Mouse (Mus musculus) kidney, postnatal 14 days (tissue): Measurements from ENCODE around the gene Pcnx4.
"Not testable (repeated sequence)": the region's sequence is repeated elsewhere in the genome, so short reads cannot be mapped to it uniquely, and the experiment has no call there.

Experiments
- DNase-seq: peaks from one replicate; pipeline ENCODE4 v3.0.0; 2022; ENCODE audit warnings: mixed read lengths

Pcnx4 gene

GRCm38 (mm10) chr12:72536021-72536597, at the start of gene Pcnx4:
Gene Pcnx4, plus strand, starts transcription at chr12:72536383.
- peak; percentile 98 for DNase-seq

GRCm38 (mm10) chr12:72487498-72487897, 48.7 kb upstream of the Pcnx4 start:
- no peak for DNase-seq

DNA sequence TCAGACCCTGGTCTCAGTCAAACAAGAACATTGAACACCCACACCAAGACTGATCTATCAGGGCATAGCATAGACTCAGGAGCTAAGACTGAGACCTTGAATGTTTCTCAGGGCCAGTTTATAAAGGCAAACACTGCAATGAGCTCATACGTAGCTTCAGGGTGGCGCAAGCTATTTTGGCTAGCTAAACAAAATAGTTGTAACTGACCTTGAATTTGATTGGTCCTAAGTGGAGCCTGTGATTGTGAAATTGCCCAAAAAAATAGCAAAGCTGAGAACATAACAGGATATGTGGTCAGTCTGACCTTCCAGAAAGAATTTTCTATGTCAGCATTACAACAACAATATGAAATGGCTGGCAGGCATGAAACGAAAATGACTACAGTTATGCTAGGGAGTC, 46.2 kb upstream of the Pcnx4 start:
- peak; percentile 10 for DNase-seq

- DNase-seq = no peak
These were observed 45.0 kb upstream of the Pcnx4 start for GRCm38 (mm10) chr12:72491063-72491719.

- no peak for DNase-seq
These were observed 39.1 kb upstream of the Pcnx4 start for GRCm38 (mm10) chr12:72496866-72497600.

GRCm38 (mm10) chr12:72509606-72510005, 26.6 kb upstream of the Pcnx4 start:
- DNase-seq = no peak

DNA sequence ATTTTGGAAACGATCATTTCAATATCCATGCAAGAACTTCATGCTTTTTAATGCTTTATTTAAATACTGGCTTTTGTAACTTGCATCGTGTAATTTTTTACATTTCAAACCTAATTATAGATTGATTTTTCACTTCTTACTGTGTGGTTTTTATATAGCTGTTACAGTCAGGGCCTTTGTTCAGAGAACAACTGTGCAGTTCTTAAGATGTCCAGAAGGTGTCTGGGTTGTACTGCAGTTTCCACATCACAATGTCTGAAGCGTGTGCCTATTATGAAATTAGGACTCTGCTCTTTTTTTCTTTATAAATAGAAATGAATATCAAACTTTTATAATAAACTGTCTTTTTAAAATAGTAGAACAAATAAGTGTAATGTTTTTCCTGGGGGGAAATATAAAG, 20.7 kb upstream of the Pcnx4 start:
- no peak for DNase-seq

- DNase-seq = no peak
These were observed 18.0 kb upstream of the Pcnx4 start for GRCm38 (mm10) chr12:72518114-72518728.

DNA sequence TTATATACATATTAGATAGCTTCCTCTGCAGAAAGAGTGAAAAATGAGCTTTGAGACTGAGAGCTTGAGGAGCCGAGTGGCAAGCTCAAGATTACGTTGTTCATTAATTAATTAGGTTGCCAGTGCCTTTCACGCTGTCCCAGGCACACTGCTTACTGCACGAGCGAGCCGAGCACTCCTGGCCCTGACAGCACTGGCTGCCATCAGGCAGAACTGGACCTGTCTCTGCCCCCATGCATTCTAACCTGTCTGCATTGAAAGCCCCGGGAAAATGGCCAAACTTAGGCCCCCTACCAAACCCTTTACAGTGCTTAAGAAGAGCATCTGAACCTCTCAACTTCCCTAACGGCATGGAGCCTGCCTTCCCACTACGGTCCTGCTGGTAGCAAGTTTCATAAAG, 16.8 kb upstream of the Pcnx4 start:
- DNase-seq = no peak

DNA sequence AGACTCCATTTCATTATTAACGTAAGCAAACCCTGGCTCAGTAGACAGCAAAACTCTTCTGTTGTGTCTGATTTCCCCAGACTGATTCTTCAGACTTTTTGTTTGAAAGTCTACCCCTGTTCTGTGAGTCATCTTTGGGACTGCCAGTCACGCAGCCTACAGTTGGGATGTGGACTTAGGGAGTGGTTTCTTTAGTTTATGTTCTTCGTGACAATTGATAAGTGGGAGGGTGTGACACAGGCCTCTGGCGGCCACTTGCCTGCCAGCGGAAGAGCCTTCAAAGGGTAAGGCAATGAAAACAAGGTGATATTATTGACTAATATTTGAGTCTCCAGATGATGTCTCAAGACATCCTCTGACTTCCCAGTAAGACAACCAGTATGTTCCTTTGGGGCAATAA, 16.3 kb upstream of the Pcnx4 start:
- no peak for DNase-seq

DNA sequence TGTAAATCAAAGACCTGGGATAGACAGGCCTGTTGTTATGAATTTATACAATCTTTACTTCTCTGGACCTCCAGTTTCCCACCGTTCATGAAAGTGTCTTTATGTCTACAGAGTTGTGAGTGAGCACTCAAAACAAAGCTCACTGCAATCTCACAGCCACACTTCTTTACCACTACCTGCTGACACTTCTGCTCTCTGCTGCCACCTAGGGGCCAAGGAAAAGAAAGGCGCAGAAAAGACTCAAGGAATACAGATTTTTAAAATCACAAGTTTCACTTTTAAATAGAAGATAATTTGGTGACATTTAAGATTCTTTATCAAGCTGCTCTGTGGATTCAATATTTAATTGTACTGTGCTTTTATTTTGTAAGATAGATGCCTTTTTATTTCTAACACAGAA, 15.5 kb upstream of the Pcnx4 start:
- DNase-seq = peak; percentile 34

DNA sequence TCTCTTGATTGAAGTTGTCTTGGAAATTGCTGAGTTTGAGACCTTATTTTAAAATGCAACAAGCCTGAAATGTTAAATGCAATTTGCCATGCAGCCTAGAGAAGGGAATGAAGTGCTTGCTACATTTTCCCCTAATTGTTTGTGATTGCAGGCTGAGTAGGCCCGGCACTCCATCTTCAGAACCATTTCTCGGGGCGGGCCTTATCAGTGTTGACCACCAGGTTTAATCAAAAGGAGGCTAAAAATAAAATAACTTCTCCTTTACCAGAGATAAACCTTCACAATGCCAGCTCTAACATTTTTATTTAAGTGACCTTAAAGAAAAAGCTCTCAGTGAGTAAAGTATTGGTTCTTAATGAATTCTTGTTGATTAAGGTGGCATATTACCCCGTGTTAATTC, 10.6 kb upstream of the Pcnx4 start:
- no peak for DNase-seq

DNA sequence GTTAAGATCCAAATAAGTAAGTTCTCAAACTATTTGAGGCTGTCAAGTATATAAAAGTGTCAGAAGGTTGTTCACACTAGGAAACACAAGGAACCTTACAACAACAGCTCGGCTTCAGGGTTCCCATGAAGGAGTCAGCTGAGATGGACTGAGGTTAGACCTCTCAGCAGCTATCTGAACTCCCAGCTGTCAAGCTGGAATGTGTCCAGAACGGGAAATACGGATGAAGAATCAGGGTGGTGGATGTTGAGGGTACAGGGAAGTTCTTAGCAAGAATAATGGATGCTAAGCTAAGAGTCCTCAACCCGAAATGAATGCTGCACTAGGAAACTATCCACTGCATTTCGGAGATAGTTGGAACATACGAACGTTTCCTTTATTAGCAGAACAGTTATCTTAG, 3.9 kb upstream of the Pcnx4 start:
- DNase-seq = no peak

DNA sequence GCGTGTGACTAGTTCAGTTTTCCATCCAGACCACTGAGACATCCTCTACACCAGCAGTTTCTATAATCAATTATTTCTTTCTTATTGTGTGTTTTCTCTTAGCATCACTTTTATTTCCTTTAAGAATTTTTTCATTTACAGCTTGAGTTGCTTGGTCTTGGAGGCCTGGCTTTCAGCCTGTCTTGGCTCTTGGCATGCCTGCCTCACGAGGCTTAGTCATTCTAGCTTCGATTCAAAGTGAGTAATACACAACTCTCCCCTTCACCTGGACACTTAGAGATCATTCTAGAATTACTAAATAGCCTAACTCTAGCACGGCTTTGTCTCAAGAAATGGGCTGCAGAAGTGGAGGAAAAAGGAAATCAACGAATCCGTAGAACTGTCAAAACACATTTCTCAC, 2.2 kb upstream of the Pcnx4 start:
- no peak for DNase-seq

DNA sequence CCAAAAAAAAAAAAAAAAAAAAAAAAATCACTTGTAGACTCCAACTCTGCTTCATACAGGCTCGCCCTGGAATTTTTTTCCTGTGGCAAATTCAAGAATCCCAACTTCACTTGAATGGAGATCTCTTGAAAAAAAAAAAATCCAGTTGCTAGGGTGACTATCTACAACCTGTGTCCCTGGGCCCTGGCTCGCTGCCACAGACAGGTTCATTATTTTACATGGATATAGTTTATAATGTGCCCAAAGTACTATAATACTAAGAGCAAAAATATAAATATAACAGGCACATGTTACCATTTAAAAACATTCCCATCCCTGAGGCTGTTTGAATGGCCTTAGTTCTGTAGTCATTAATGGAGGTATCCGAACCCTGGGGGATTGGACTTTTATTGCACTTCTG, 584 bp upstream of the Pcnx4 start:
- no peak for DNase-seq

- DNase-seq = no peak
These were observed 2.4 kb downstream of the Pcnx4 start for GRCm38 (mm10) chr12:72538571-72538970.

DNA sequence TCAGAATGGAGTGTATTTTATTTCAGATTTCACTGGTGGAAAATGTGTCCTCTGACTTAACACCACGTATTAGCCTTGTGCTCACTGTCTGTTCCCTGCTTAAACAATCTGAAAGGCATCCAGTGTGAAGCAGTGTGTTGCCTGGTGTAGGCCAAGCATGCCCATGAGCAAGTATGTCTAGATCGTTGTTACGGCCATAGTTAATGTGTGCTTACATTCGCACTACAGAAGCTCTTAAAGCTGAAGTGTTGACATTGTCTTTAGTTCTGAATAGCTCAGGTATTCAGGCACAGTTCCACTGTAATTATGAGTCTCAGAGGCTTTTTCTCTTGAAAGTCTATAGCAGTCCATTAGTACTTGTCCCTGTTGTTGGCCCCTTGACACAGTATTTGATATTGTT, 18.2 kb downstream of the Pcnx4 start:
- DNase-seq = no peak

DNA sequence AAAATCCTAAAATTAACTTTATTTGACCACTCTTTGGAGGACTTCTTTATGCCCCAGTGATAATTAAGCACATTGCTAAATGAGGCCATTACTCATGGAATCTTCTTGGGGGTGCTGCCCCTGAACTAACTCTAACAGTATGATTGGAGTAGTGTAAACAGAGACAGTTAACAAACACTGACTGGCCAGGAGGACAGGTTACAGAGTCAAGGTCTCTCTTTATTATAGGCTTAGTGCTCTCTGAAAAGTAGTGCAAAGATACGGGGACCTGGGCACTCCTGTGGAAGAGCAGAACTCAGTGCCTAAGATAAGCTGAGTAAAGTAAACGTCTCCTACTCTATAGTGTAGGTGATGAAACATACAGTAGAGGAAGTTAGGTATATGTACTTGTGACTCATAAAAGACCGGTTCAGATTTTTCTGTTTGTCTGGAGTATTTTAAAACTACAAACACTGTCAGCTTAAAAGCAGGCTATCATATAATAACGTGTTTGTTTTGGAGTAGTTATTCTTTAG, 28.2 kb downstream of the Pcnx4 start:
- no peak for DNase-seq

- DNase-seq = no peak
These were observed 45.8 kb downstream of the Pcnx4 start for GRCm38 (mm10) chr12:72582021-72582420.

DNA sequence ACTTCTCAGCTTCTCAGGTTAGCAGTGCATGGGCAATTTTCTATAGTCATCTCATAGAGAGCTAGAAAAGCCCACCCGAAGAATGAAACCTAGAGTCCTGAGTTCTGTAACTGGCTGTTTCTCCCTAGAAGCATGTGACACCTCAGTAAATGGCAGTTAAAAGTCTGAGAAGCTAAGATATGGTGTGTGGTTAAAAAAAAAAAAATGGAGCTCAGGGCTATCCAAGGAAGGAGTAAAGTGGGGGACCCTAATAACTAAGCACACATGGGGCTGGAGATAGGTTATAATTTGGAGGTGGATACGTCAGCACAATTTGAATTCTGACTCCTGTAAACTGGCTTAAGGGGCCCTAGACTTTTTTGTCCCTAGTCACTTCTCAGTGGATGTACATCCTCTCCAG, 46.9 kb downstream of the Pcnx4 start:
- no peak for DNase-seq

- DNase-seq = no peak
These were observed 49.2 kb downstream of the Pcnx4 start for GRCm38 (mm10) chr12:72585339-72585738.

GRCm38 (mm10) chr12:72592991-72593390, 56.8 kb downstream of the Pcnx4 start:
- DNase-seq = no peak

- no peak for DNase-seq
These were observed 57.8 kb downstream of the Pcnx4 start for GRCm38 (mm10) chr12:72594001-72594400.

DNA sequence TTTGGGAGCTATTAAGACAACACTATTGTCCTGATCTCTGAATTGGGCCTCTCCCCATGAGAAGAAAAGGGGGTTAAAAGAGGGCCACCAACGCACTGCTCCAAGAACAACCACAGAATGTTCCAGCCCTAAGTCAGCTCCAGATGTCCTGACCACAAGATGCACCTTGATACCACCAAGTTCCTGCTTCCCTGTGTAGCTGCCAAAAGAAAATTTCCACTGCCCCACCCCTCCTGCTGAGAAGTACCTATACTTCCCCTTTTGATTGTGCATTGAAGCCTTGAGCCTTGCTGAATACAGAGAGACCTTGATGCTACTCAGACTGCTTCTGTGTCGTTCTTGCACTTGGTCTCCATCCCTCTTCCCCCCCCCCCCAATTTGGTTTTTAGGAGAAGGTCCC, 62.5 kb downstream of the Pcnx4 start:
- DNase-seq = not testable (repeated sequence)
